Mouse (Mus musculus) stomach, embryonic 14.5 days (tissue): ENCODE results near the gene Mfng. TPM values are rescaled to one million over a fixed set of nuclear protein-coding genes. Genes with fewer than 3 reads are reported as not detected.

ENCODE experiments used
- ATAC-seq: fragments of 200-750 bp; cut with Nextera tagmentation; 2 replicates; pipeline ENCODE4 v1.8.0; 2017; ENCODE audit warnings: low read depth, moderate TSS enrichment; ENCODE audit not compliant: insufficient number of reproducible peaks, insufficient read depth, low FRiP score
- H3K27ac ChIP-seq: fragments of 300-500 bp; sonication (generic); 2 replicates; pipeline ENCODE4 v1.5.1; 2014; ENCODE audit warnings: mild to moderate bottlenecking, low read length, moderate library complexity, mixed read lengths
- H3K27me3 ChIP-seq: fragments of 300-500 bp; sonication (generic); 2 replicates; pipeline ENCODE4 v1.6.1; 2014; ENCODE audit warnings: low read length, control low read depth, mixed read lengths; ENCODE audit not compliant: control insufficient read depth, insufficient read depth
- H3K36me3 ChIP-seq: fragments of 300-500 bp; sonication (generic); 2 replicates; pipeline ENCODE4 v1.6.1; 2014; ENCODE audit warnings: mild to moderate bottlenecking, control low read depth, low read length, moderate library complexity, mixed read lengths; ENCODE audit not compliant: control insufficient read depth, insufficient read depth
- H3K4me1 ChIP-seq: fragments of 300-500 bp; sonication (generic); 2 replicates; pipeline ENCODE4 v1.6.1; 2014; ENCODE audit warnings: low read length, control low read depth, mixed read lengths; ENCODE audit not compliant: control insufficient read depth, insufficient read depth
- H3K4me2 ChIP-seq: fragments of 300-500 bp; sonication (generic); replicated peaks from 2 replicates; pipeline ENCODE4 v1.6.1; 2014; ENCODE audit warnings: low read depth, low read length, control low read depth
- H3K4me3 ChIP-seq: fragments of 300-500 bp; sonication (generic); 2 replicates; pipeline ENCODE4 v1.5.1; 2014; ENCODE audit warnings: low read depth, low read length, control low read depth
- H3K9ac ChIP-seq: fragments of 300-500 bp; sonication (generic); replicated peaks from 2 replicates; pipeline ENCODE4 v1.6.1; 2014; ENCODE audit warnings: low read depth, mild to moderate bottlenecking, control low read depth, low read length, moderate library complexity, mixed read lengths
- H3K9me3 ChIP-seq: fragments of 300-500 bp; sonication (generic); 2 replicates; pipeline ENCODE4 v1.6.1; 2016; ENCODE audit warnings: low read depth, low read length, control low read depth; ENCODE audit not compliant: control insufficient read depth
- WGBS: fragments of 180-500 bp; shearing (Covaris S2); extraction: QIAGEN DNeasy Blood & Tissue Kit; methylation state at CpG from one replicate; pipeline ENCODE4 v1.1.7; 2014; 5-methylcytosine and 5-hydroxymethylcytosine counted together
- polyA plus RNA-seq: library from polyadenylated mRNA; unstranded; fragments of >200 nt; fragmentation: Nextera tagmentation; extraction: Ambion mirVana; gene quantifications from 2 replicates; pipeline ENCODE4 v1.2.1, GENCODE M21; 2014

Gene Mfng
- polyA plus RNA-seq, 1 experiment from 2014 or later: 15.7 TPM

DNA sequence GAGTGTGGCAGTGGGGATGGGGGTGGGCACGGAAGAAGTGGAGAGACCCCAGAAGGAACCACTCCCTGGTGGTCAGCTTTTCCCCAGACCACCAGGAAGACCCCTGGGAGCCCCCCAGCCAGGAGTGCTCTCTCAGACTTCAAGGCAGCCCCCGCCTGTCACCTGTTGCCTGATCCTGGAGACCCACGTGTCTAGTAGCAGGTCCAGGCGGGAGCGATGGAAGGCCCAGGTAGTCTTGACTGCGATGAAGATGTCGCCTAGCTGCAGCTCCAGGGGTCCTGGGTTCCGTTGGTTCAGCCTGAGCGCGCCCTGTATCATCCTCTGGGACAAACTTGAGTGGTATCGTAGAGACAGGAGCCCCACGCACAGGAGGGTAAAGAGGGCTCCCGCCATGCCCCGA is 419 bp downstream of the Mfng start:
- Histone ChIP-seq H3K9ac (peak overlapping the region; percentile 3; the same call in 1 of the 2 replicates), H3K4me2 (peak overlapping the region; percentile 32), H3K9me3 (no peaks in the 10 kb centered on the region), H3K4me1 (peaks cover 9% of the 10 kb centered on the region; the same call in 1 of the 2 replicates), H3K27ac (peak overlapping the region; percentile 66; the same call in 1 of the 2 replicates), H3K36me3 (peaks cover 3% of the 10 kb centered on the region; the same call in 1 of the 2 replicates), H3K27me3 (no peaks in the 10 kb centered on the region), H3K4me3 (peak overlapping the region; percentile 26)
- no peak for ATAC-seq
- WGBS: 39% methylated on average over 14 of the region's 14 CpGs

DNA sequence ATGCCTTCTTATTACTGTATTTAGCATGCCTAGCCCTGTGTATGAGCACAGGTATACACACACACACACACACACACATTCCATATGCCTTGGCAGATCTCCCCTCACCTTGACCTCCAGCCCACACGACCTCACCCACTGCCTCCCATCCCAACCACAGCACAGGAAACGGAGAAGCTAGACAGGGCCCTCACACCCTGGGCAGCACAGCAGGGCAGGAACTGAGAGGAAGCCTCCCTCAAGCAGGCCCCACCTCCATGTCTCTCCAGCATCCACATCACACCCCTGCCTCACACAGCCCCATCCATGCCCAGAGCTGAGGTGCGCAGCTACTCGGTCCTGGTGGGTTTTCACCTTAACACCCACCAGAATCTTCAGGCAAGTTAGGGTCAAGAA is 909 bp downstream of the Mfng start:
- peak overlapping the region; percentile 32; the same call in 1 of the 2 replicates for H3K4me2 ChIP-seq
- H3K4me3 ChIP-seq: peak overlapping the region; percentile 26
- peaks cover 9% of the 10 kb centered on the region; the same call in 1 of the 2 replicates for H3K4me1 ChIP-seq
- H3K36me3 ChIP-seq: peaks cover 3% of the 10 kb centered on the region; the same call in 1 of the 2 replicates
- 0 out of 2 replicates have a peak overlapping the region, but pooled peaks have one; percentile 3 for H3K9ac ChIP-seq
- no peaks in the 10 kb centered on the region for H3K27me3 ChIP-seq
- 53% methylated on average over 4 of the region's 4 CpGs for WGBS
- no peak for ATAC-seq
- peak overlapping the region; percentile 11; the same call in 1 of the 2 replicates for H3K27ac ChIP-seq
- H3K9me3 ChIP-seq: no peaks in the 10 kb centered on the region

GRCm38 (mm10) chr15:78771531-78772367 is 1.5 kb downstream of the Mfng start:
- Histone ChIP-seq H3K27ac (peak overlapping the region; percentile 52; the same call in 1 of the 2 replicates), H3K27me3 (no peaks in the 10 kb centered on the region), H3K4me3 (peak overlapping the region; percentile 26), H3K4me2 (peak overlapping the region; percentile 32), H3K9me3 (no peaks in the 10 kb centered on the region), H3K36me3 (peaks cover 3% of the 10 kb centered on the region; the same call in 1 of the 2 replicates), H3K9ac (0 out of 2 replicates have a peak overlapping the region, but pooled peaks have one; percentile 3), H3K4me1 (peaks cover 9% of the 10 kb centered on the region; the same call in 1 of the 2 replicates)
- 0 out of 2 replicates have a peak, but pooled peaks have one; percentile 24 for ATAC-seq
- WGBS: 61% methylated on average over 19 of the region's 19 CpGs

DNA sequence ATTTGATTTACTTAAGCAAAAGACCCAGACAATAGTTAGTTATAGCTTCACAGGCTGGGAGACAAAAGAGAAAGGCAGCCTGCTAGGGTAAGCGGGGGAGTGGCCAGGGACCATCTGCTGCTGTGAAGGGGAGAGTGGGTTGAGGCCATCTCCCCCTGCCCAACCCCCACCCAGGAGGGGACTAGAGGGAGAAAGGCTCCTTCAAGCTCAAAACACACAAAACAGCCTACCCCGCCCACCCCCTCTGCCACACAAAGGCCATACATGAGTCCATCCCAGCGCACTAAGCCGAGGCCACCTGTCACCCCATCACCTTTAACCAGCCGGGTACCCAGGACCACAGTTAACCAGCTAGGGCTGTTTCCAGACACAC is 2.3 kb downstream of the Mfng start:
- no peaks in the 10 kb centered on the region for H3K9me3 ChIP-seq
- peaks cover 9% of the 10 kb centered on the region; the same call in 1 of the 2 replicates for H3K4me1 ChIP-seq
- 43% methylated on average over 5 of the region's 5 CpGs for WGBS
- 0 out of 2 replicates have a peak overlapping the region, but pooled peaks have one; percentile 3 for H3K9ac ChIP-seq
- no peaks in the 10 kb centered on the region for H3K27me3 ChIP-seq
- peaks cover 3% of the 10 kb centered on the region; the same call in 1 of the 2 replicates for H3K36me3 ChIP-seq
- peak overlapping the region; percentile 52; the same call in 1 of the 2 replicates for H3K27ac ChIP-seq
- H3K4me2 ChIP-seq: peak overlapping the region; percentile 32; the same call in 1 of the 2 replicates
- ATAC-seq: no peak
- peak overlapping the region; percentile 12; the same call in 1 of the 2 replicates for H3K4me3 ChIP-seq

DNA sequence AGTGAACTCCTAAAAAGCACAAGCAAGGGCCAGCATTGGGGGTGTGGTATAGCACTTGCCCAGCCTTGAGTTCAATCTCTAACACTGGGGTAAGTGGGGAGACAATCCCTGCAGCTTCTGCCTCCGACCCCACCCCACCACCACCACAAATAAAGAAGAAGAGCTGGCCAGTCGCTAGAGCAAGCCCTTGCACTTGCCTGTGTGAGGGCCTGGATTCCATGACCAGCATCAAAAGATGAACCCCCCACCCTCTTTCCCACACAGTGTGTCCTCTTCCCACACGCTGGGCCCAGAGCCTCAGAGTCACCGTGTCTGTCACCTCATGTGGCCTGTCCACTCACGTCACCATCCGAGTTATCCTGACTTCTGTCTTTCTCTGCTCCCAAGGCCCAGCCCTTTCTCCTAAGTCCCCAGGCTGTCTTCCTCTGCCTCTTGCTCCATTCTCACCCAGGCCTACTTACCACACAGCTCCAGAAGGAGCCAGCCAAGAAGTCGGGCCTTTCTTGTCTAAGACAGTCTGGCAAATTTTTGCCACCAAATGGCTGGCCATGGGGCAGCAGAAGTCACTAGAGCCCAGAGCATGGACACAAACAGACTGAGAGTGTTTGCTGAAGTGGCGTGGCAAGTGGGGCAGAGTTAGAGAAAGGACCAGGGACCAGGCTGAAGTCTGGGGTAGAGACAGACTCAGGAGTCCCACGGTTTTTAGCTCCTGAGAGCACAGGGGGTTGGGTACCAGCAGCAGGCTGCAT is 2.9 kb downstream of the Mfng start:
- H3K27me3 ChIP-seq: no peaks in the 10 kb centered on the region
- H3K4me1 ChIP-seq: peaks cover 9% of the 10 kb centered on the region; the same call in 1 of the 2 replicates
- no peak overlapping the region for H3K4me2 ChIP-seq
- 55% methylated on average over 9 of the region's 9 CpGs for WGBS
- no peak overlapping the region for H3K9ac ChIP-seq
- peaks cover 2% of the 10 kb centered on the region; the same call in 1 of the 2 replicates for H3K36me3 ChIP-seq
- no peak for ATAC-seq
- no peak overlapping the region for H3K4me3 ChIP-seq
- H3K9me3 ChIP-seq: no peaks in the 10 kb centered on the region
- H3K27ac ChIP-seq: peak overlapping the region; percentile 52; the same call in 1 of the 2 replicates

- Histone ChIP-seq H3K9ac (no peak overlapping the region), H3K27me3 (no peaks in the 10 kb centered on the region), H3K4me3 (no peak overlapping the region), H3K4me1 (peaks cover 9% of the 10 kb centered on the region; the same call in 1 of the 2 replicates), H3K27ac (no peak overlapping the region), H3K4me2 (no peak overlapping the region), H3K36me3 (no peaks in the 10 kb centered on the region), H3K9me3 (no peaks in the 10 kb centered on the region)
- no peak for ATAC-seq
- 89% methylated on average over 4 of the region's 4 CpGs for whole genome bisulfite sequencing
These were observed 4.2 kb downstream of the Mfng start for GRCm38 (mm10) chr15:78769064-78769463.

DNA sequence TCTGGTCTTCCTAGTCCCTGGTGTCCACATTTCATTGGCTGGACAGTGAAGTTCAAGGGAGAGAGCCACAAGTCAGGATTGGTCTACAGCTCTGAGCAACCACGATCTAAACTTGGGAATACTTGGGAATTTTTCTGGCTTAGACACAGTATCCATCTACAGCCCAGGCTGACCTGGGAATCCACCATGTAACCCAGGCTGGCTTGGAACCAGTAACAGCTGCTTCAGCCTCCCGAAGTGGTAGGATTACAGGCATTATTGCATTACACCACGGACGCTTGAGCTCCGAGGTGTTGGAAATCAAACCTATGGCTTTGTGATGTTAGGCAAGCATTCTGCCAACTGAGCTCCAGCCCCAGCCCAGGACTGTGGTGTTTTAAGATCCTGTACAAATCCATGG is 9.6 kb downstream of the Mfng start:
- no peak for ATAC-seq
- Histone ChIP-seq H3K27ac (no peak overlapping the region), H3K9me3 (no peaks in the 10 kb centered on the region), H3K4me2 (no peak overlapping the region), H3K4me3 (no peak overlapping the region), H3K9ac (no peak overlapping the region), H3K36me3 (no peaks in the 10 kb centered on the region), H3K4me1 (no peaks in the 10 kb centered on the region), H3K27me3 (no peaks in the 10 kb centered on the region)
- 83% methylated on average over 5 of the region's 5 CpGs for WGBS

- no peak overlapping the region for H3K9ac ChIP-seq
- no peaks in the 10 kb centered on the region for H3K27me3 ChIP-seq
- ATAC-seq: no peak
- no peak overlapping the region for H3K4me2 ChIP-seq
- H3K4me1 ChIP-seq: no peaks in the 10 kb centered on the region
- no peak overlapping the region for H3K4me3 ChIP-seq
- H3K9me3 ChIP-seq: no peaks in the 10 kb centered on the region
- no peaks in the 10 kb centered on the region for H3K36me3 ChIP-seq
- 43% methylated on average over 9 of the region's 10 CpGs for WGBS
- H3K27ac ChIP-seq: no peak overlapping the region
These were observed 10.1 kb downstream of the Mfng start for GRCm38 (mm10) chr15:78763210-78763609.
